Mouse (Mus musculus) adrenal gland, postnatal 4 days (tissue): ENCODE data around the gene Clec5a. TPM values are rescaled to one million over a fixed set of nuclear protein-coding genes. Genes with fewer than 3 reads are reported as not detected.
A peak's percentile ranks its signal among the peaks of the same experiment; 100 is the strongest.
"Not testable (repeated sequence)": the region's sequence is repeated elsewhere in the genome, so short reads cannot be mapped to it uniquely, and the experiment has no call there.

Source experiments
- DNase-seq, 2 experiments: peaks; one replicate each; pipeline ENCODE4 v3.0.0; 2021 to 2022; ENCODE audit warnings: low spot score in 2 of 2, mixed read lengths in 2 of 2
- long read RNA-seq, 2 experiments: library from polyadenylated mRNA; stranded (forward); transcript quantifications; one replicate each; pipeline ENCODE4 v2.0.0; 2021
- total RNA-seq, 2 experiments: library from RNA; stranded (reverse); gene quantifications; 2 replicates each; pipeline ENCODE4 v1.2.3; 2021

Clec5a gene
- 1 to 10 TPM; 1.1 to 1.2 TPM for total RNA-seq
- long read RNA-seq, experiment 1, result 0 reads
- long read RNA-seq, experiment 2, result 0 reads

- DNase-seq, result no peak
These were observed at the start of gene Clec5a for GRCm38 (mm10) chr6:40585645-40586044. TSS of gene Clec5a (minus strand) at chr6:40585821.

GRCm38 (mm10) chr6:40634640-40635071 lies 49.0 kb upstream of the Clec5a start:
- no peak for DNase-seq

GRCm38 (mm10) chr6:40628406-40629000 lies 42.9 kb upstream of the Clec5a start, which contains the start of gene Mgam:
TSS of gene Mgam (plus strand) at chr6:40628831.
- no peak for DNase-seq

- no peak for DNase-seq
These were observed 40.5 kb upstream of the Clec5a start for GRCm38 (mm10) chr6:40626111-40626510.

GRCm38 (mm10) chr6:40617965-40618364 lies 32.3 kb upstream of the Clec5a start:
- peak; percentile 27 to 32 for DNase-seq

- no peak for DNase-seq
These were observed 27.7 kb upstream of the Clec5a start, which contains the start of gene Tas2r138 for GRCm38 (mm10) chr6:40613260-40613852. TSS of gene Tas2r138 (minus strand) at chr6:40613310.

- no peak for DNase-seq
These were observed 24.6 kb upstream of the Clec5a start for GRCm38 (mm10) chr6:40610244-40610643.

- no peak for DNase-seq
These were observed 21.8 kb upstream of the Clec5a start for GRCm38 (mm10) chr6:40607431-40607830.

GRCm38 (mm10) chr6:40598546-40598945 lies 12.9 kb upstream of the Clec5a start:
- DNase-seq, result not testable (repeated sequence)

GRCm38 (mm10) chr6:40594804-40595550 lies 9.4 kb upstream of the Clec5a start:
- DNase-seq, result no peak

- DNase-seq, result no peak
These were observed 2.7 kb upstream of the Clec5a start for GRCm38 (mm10) chr6:40588346-40588745.

GRCm38 (mm10) chr6:40584336-40584735 lies 1.3 kb downstream of the Clec5a start:
- no peak for DNase-seq

- DNase-seq, result no peak
These were observed 9.3 kb downstream of the Clec5a start for GRCm38 (mm10) chr6:40576305-40576704.

- DNase-seq, result no peak
These were observed 12.0 kb downstream of the Clec5a start for GRCm38 (mm10) chr6:40573618-40574017.

GRCm38 (mm10) chr6:40569187-40569586 lies 16.4 kb downstream of the Clec5a start, which contains the start of gene Olfr460:
TSS of gene Olfr460 (plus strand) at chr6:40569487.
- DNase-seq, result no peak

- no peak for DNase-seq
These were observed 30.7 kb downstream of the Clec5a start, which contains the start of gene Olfr461 for GRCm38 (mm10) chr6:40554950-40555349. TSS of gene Olfr461 (minus strand) at chr6:40555050.

- DNase-seq, result no peak
These were observed 40.9 kb downstream of the Clec5a start for GRCm38 (mm10) chr6:40544690-40545089.

Other genes with a start within 250 kb of the Clec5a start
- gene E330009J07Rik, start 149.7 kb downstream of the Clec5a start, total RNA-seq, result 10 to 100 TPM; 18.2 to 20.2 TPM
- not detected for gene Wee2, start 146.7 kb downstream of the Clec5a start, total RNA-seq
- gene Ssbp1, start 114.5 kb downstream of the Clec5a start, total RNA-seq, result 10 to 100 TPM; 72.0 to 75.3 TPM
- gene Tas2r137, start 94.6 kb downstream of the Clec5a start, total RNA-seq, result not detected
- gene Tas2r108, start 92.3 kb downstream of the Clec5a start, total RNA-seq, result not detected
- gene Prss37, start 66.3 kb downstream of the Clec5a start, total RNA-seq, result not detected
- gene Olfr461, start 30.8 kb downstream of the Clec5a start, total RNA-seq, result not detected
- gene Olfr460, start 16.3 kb downstream of the Clec5a start, total RNA-seq, result not detected
- gene Tas2r138, start 27.5 kb upstream of the Clec5a start, total RNA-seq, result not detected
- 1 to 10 TPM; 2.4 to 7.3 TPM for gene Mgam, start 43.0 kb upstream of the Clec5a start, total RNA-seq